Mouse (Mus musculus) fat pad, adult 2 months (tissue): ENCODE results near the gene Asb10.

Experiments
- DNase-seq: peaks from one replicate; pipeline ENCODE4 v3.0.0-alpha.2; 2011; ENCODE audit warnings: low read depth, low spot score; ENCODE audit errors: extremely low read depth

The Asb10 gene

DNA sequence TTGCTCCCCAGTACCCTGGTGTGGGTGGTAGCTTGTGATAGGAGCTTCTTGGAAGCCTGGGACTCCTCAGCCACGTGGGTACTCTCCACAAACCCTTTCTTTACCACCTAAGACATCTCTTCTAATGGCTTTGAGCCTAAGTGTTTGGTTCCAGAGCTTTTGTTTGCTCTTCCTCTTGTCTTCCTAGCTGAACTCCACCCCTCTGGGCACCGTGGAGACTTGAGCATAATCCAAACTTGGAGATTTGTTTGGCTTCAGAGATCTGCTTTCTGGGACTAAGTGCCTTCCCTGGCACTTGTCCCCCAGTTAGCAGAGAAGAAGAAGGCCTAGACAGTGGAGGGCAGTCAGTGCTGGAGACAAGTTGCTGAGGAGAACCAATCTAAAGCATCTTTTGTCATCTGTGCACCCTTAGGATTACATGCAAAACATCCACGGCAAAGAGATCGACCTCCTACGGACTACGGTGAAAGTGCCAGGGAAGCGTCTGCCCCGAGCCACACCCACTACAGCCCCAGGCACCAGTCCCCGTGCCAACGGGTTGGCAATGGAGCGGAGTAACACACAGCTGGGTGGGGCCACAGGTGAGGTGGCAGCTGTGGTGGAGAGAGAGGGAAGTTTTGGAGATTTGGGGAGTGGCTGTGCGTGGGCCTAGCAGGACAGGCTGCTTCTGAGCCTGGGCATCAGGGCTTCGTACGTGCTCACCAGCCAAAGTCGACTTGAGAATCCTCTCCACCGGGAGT, 48.1 kb downstream of the Asb10 start:
- DNase-seq = no peak

DNA sequence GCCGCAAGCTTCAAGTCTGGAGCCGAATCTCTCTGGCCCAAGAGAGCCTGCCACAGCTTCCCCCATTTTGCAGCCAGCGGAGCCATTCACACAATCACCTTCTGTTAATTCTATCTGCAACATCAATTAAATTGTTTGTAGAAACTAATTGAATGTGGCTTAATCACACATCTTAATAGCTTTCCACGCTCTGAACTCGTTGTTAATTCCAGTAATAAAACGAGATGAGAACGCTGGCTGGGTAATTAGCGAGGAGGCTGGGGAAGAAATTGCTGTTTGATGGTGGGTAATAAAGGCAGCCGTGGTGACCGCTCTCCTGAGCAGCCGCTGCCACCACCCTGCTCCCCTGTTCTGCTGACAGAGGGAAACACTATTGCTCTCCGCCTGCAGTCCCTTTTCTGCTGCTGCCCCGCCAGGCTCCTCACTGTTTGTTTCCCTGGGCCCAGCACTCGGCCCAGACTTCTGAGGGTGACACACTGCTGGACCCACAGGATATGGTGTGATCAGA, 50.3 kb downstream of the Asb10 start:
- DNase-seq = no peak

DNA sequence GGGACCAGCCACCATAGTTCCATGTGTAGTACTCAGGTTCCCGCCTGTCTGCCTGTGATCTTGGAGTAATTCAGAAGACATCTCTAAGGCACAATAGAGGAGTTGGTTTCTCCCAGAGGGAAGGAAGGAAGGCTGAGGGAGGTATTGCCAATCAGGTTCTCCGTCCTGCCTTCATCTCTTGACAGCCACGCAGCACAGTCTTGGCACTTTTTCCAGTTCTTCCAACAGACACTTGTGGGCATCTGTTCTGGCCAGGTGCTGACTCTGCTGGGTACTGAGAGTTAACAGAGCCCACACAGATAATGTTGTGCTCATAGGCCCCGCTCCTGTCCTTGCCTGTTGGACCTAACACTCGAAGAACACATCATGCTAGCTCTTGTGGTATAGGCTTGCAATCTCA, 54.0 kb downstream of the Asb10 start:
- DNase-seq = no peak

DNA sequence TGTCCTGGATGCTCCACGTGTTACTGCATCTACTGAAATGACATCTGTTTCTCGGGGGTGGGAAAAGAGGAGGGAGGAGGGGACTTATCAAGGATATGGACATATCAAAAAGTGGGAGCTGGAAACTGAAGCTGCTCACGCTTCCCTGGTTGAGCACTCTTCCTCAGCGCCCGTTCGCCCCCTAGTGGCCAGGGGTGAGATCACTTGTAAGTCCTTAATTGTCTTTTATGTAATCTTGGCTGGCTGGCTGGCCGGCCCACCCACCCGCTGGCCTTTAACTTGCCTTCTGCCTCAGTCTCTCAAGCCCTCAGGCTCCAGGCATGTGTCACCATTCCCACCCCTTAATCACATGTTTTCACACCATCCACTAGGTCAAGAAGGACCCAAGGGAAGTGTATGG, 54.7 kb downstream of the Asb10 start:
- DNase-seq = no peak

DNA sequence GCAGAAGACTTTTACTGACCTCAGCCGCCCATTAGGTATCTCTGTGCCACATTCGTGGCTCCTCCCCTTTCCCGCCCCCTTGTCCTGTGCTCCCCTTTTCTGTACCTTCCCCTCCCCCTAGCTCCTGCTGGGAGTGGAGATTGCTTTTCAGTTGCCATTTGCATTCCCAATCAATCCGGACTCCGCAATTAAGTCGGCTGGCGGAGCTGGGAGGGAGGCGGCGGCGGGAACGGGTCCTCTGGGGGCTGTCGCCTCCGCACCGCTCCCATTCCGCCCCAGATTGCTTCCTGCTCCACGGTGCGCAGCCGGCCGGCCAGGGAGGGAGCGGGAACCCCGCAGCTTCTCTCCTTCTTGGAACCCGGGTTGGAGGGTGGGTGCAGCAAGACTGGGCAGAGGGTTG, 55.8 kb downstream of the Asb10 start:
- DNase-seq = no peak

DNA sequence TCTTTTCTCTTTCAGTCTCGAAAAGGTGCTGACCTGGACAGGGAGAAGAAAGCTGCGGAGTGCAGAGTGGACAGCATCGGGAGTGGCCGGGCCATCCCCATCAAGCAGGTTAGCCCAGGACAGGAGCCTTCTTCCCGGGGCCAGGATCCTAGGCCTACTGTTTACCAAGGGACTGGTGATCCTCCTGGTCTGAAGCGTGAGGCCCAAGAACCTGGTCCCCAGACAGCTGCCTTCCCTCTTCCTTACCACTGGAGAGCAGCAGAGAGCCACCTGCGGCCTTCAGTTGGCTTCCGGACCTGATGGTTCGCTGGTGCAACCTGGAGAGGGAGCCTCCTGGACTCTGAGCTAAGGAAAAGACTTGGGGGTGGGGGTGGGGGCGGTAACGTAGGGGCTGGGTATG, 57.5 kb downstream of the Asb10 start:
- no peak for DNase-seq
